Mouse (Mus musculus): ENCODE results near the gene Alppl2. TPM values are rescaled to one million over a fixed set of nuclear protein-coding genes. Genes with fewer than 3 reads are reported as not detected.
A peak's percentile ranks its signal among the peaks of the same experiment; 100 is the strongest.

The Alppl2 gene
- total RNA-seq, 2 experiments from 2014 or later, result not detected

- intact Hi-C loops (cut with DNase I), result no loop called here
- no peak for DNase-seq
Observed at GRCm38 (mm10) chr1:87051369-87051768, 38.4 kb downstream of the Alppl2 start.

- intact Hi-C loops (cut with DNase I), result no loop called here
- DNase-seq, result no peak
Observed at GRCm38 (mm10) chr1:87050700-87051099, 39.0 kb downstream of the Alppl2 start.

- intact Hi-C loops (cut with DNase I), result no loop called here
Observed at GRCm38 (mm10) chr1:87050072-87050471, 39.7 kb downstream of the Alppl2 start.

GRCm38 (mm10) chr1:87041814-87042438, 47.8 kb downstream of the Alppl2 start:
- intact Hi-C loops (cut with DNase I), result loop anchor here (1.0 to 5.0 kb wide), 4 partner anchors 70 to 424 kb away; no protein-coding TSS in a partner anchor
- peak; percentile 79 to 84 for DNase-seq

More at GRCm38 (mm10) chr1:87050072-87050471, 39.7 kb downstream of the Alppl2 start:
- DNase-seq, result no peak

GRCm38 (mm10) chr1:87041119-87041518, 48.6 kb downstream of the Alppl2 start:
- DNase-seq, result peak; percentile 75 to 82
- intact Hi-C loops (cut with DNase I), result loop anchor here (1.0 to 5.0 kb wide), 2 partner anchors 69 to 372 kb away; no protein-coding TSS in a partner anchor

- no peak for DNase-seq
- intact Hi-C loops (cut with DNase I), result no loop called here
Observed at GRCm38 (mm10) chr1:87038477-87039070, 51.2 kb downstream of the Alppl2 start.

Other genes starting within 250 kb of the Alppl2 start
- gene Alpi, start 11.7 kb upstream of the Alppl2 start, total RNA-seq (2021), result not detected
- gene Akp3, start 35.0 kb upstream of the Alppl2 start, total RNA-seq (2021), result not detected
- not detected for gene Ecel1, start 66.6 kb upstream of the Alppl2 start, total RNA-seq (2021)
- not detected for gene Prss56, start 93.4 kb upstream of the Alppl2 start, total RNA-seq (2021)
- gene Chrnd, start 100.7 kb upstream of the Alppl2 start, total RNA-seq (2021), result not detected
- gene Chrng, start 114.7 kb upstream of the Alppl2 start, total RNA-seq (2021), result not detected
- gene Eif4e2, start 124.0 kb upstream of the Alppl2 start, total RNA-seq (2021), result 10 to 100 TPM; 53.8 to 57.2 TPM
- 1 to 10 TPM; 4.2 to 4.6 TPM for gene Efhd1, start 174.4 kb upstream of the Alppl2 start, total RNA-seq (2021)
- gene Gigyf2, start 237.1 kb upstream of the Alppl2 start, total RNA-seq (2021), result 10 to 100 TPM; 48.0 to 49.4 TPM